Mouse (Mus musculus) liver, adult 2 months (tissue): ENCODE measurements at regions not wholly inside any gene's neighbourhood (a gene's known extent, or its start where the extent isn't known, plus 50 kb on each side); places are given as distances from the start of the nearest gene placed in this dataset.

Experiments
- CTCF ChIP-seq: fragments of 200-500 bp; IDR thresholded peaks from 2 replicates; pipeline ENCODE4 v1.5.1; 2011; ENCODE audit warnings: low read depth, low read length, control low read depth
- POLR2A ChIP-seq: fragments of 200-500 bp; IDR thresholded peaks from 2 replicates; pipeline ENCODE4 v1.6.1; 2011; ENCODE audit warnings: low read length, control low read depth; ENCODE audit not compliant: insufficient read depth; ENCODE audit errors: extremely low read depth

DNA sequence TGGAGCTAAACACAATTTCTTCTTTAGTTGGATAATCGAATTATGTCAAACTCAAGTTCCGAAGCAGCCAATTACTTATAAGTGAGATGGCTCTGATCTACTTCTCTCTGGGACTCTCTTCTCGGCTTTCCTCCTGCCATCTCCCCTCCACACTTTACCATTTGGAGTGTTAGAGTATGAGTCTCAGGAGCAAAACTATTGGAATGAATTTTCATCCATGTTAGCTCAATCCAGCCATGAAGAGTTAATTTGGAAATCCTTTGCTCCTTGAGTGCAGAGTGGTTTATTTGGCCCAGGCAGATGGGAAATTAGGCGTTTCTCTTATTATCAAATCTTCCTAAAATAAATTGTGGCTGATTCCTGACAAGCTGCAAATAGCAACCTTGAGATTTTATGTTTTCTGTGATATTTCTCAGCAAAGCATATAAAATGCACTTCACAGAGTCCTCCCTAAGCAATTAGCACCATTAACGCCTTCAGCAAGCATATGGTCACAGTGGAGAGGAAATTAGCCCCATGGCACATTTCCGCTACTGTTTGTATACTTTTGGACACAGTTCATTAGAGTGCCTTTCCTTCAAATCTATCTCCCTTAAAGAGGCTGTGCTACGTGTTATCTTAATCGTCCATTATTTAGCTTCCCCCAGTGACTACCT lies 1189.1 kb downstream of the Fam181b start:
- TF ChIP-seq CTCF (no peak), POLR2A (no peak)
